In genomic region chr1:162590415-162590997, GRCm38 (mm10) we compare ENCODE assay signal across 23 mouse cellular contexts. TPM values are rescaled to one million over a fixed set of nuclear protein-coding genes. Genes with fewer than 3 reads are reported as not detected.
DNase-seq lines count a peak whose midpoint lies in the region; ATAC-seq and TF ChIP-seq lines count a peak whose summit lies in the region.
"Had no signal": no experiment of that assay in that cellular context is flagged by ENCODE, and none has a peak within 500 bp of the region (broad histone marks: within the 10 kb centered on the region; RNA-seq: fewer than 3 reads in every experiment).

No protein-coding gene starts in this region.

- H3K4me2 ChIP-seq in liver, postnatal 0 days (ENCODE audit: low read depth, low read length) = no peak overlapping the region
- H3K4me2 ChIP-seq in hindbrain, embryonic 13.5 days = no peak overlapping the region
- peak overlapping the region; percentile 19; the same call in 1 of the 2 replicates for H3K4me2 ChIP-seq in liver, embryonic 15.5 days
- H3K4me2 ChIP-seq: forebrain, embryonic 15.5 days had no signal

- 56% methylated on average over 8 of the region's 8 CpGs for WGBS in liver, postnatal 0 days (ENCODE audit: insufficient replicate concordance)
- WGBS in hindbrain, embryonic 13.5 days = 51% methylated on average over 8 of the region's 8 CpGs
- WGBS in liver, embryonic 15.5 days (ENCODE audit: insufficient replicate concordance) = 28% methylated on average over 8 of the region's 8 CpGs

- TF ChIP-seq EP300 in liver, postnatal 0 days (IDR thresholded peaks at IDR 0.05; ENCODE audit: low read depth) = no peak

- DNase-seq in liver (peak; percentile 44), MN1 (ENCODE audit: low spot score) (peak; percentile 31)
- DNase-seq in liver, postnatal 0 days = no peak
- no peak for DNase-seq in cerebellum, adult 11-12 months
- DNase-seq in retina, postnatal 1 day = no peak
- DNase-seq: adrenal gland, adult 2 months; cerebellum, postnatal 10 days; gastrocnemius, postnatal 25 days; kidney, adult 18-20 months; kidney, postnatal 25 days; layer of hippocampus, adult 9-11 months; left cerebral cortex, postnatal 4 days; lung, postnatal 10 days; thymus, postnatal 25 days had no signal

- H3K36me3 ChIP-seq in liver, postnatal 0 days (replicated peaks; ENCODE audit: insufficient read depth, low read length) = peaks cover 31% of the 10 kb centered on the region
- H3K36me3 ChIP-seq in hindbrain, embryonic 13.5 days = peaks cover 12% of the 10 kb centered on the region; the same call in 1 of the 2 replicates
- 0 out of 2 replicates have a peak, but pooled peaks cover 7% of the 10 kb centered on the region for H3K36me3 ChIP-seq in liver, embryonic 15.5 days (replicated peaks)

- TF ChIP-seq CTCF in liver, postnatal 0 days (IDR thresholded peaks at IDR 0.05; ENCODE audit: low read depth) = no peak

- H3K4me3 ChIP-seq in liver, postnatal 0 days (ENCODE audit: low read depth, low read length) = no peak overlapping the region
- no peak overlapping the region for H3K4me3 ChIP-seq in hindbrain, embryonic 13.5 days
- no peak overlapping the region for H3K4me3 ChIP-seq in liver, embryonic 15.5 days (replicated peaks)
- H3K4me3 ChIP-seq: forebrain, embryonic 15.5 days; heart, embryonic 10.5 days; left cerebral cortex, adult 2 months; myocyte had no signal

- no peaks in the 10 kb centered on the region for H3K9me3 ChIP-seq in liver, postnatal 0 days (ENCODE audit: low read length)
- no peaks in the 10 kb centered on the region for H3K9me3 ChIP-seq in hindbrain, embryonic 13.5 days
- H3K9me3 ChIP-seq in liver, embryonic 15.5 days (replicated peaks) = no peaks in the 10 kb centered on the region
- H3K9me3 ChIP-seq: forebrain, embryonic 15.5 days; heart, embryonic 10.5 days had no signal

- H3K27ac ChIP-seq in liver, postnatal 0 days (ENCODE audit: low read depth) = no peak overlapping the region
- no peak overlapping the region for H3K27ac ChIP-seq in hindbrain, embryonic 13.5 days
- H3K27ac ChIP-seq in liver, embryonic 15.5 days (replicated peaks) = no peak overlapping the region
- H3K27ac ChIP-seq: forebrain, embryonic 15.5 days; heart, embryonic 10.5 days; left cerebral cortex, adult 2 months had no signal

- no peak for ATAC-seq in liver, postnatal 0 days
- peak; percentile 75 for ATAC-seq in hindbrain, embryonic 13.5 days (ENCODE audit: low FRiP score)
- ATAC-seq in liver, embryonic 15.5 days (ENCODE audit: insufficient read depth) = peak; percentile 85
- ATAC-seq: forebrain, embryonic 15.5 days had no signal

- no peaks in the 10 kb centered on the region for H3K4me1 ChIP-seq in liver, postnatal 0 days (ENCODE audit: insufficient read depth)
- H3K4me1 ChIP-seq in hindbrain, embryonic 13.5 days (replicated peaks) = peaks cover 10% of the 10 kb centered on the region
- H3K4me1 ChIP-seq in liver, embryonic 15.5 days (replicated peaks) = peaks cover 7% of the 10 kb centered on the region

- H3K27me3 ChIP-seq in liver, postnatal 0 days (ENCODE audit: insufficient read depth, low read length) = no peaks in the 10 kb centered on the region
- no peaks in the 10 kb centered on the region for H3K27me3 ChIP-seq in hindbrain, embryonic 13.5 days
- no peaks in the 10 kb centered on the region for H3K27me3 ChIP-seq in liver, embryonic 15.5 days
- H3K27me3 ChIP-seq: forebrain, embryonic 15.5 days had no signal

- no peak overlapping the region for H3K9ac ChIP-seq in liver, postnatal 0 days (replicated peaks)
- H3K9ac ChIP-seq in hindbrain, embryonic 13.5 days = no peak overlapping the region
- H3K9ac ChIP-seq in liver, embryonic 15.5 days = no peak overlapping the region
- H3K9ac ChIP-seq: forebrain, embryonic 15.5 days had no signal

RNA-seq across cellular contexts. Expression of gene Vamp4, which starts 20.2 kb away (rescaled TPM):
- 14.9 and 15.7 TPM in 2 replicates for polyA plus RNA-seq in liver, postnatal 0 days (2015; fragmentation: Nextera tagmentation; extraction: Ambion mirVana)
- 76.0 and 77.9 TPM in 2 replicates for polyA plus RNA-seq in hindbrain, embryonic 13.5 days (2015; fragmentation: Nextera tagmentation; extraction: Ambion mirVana)
- 11.4 and 14.6 TPM in 2 replicates for polyA plus RNA-seq in liver, embryonic 15.5 days (2015; fragmentation: Nextera tagmentation; extraction: Ambion mirVana)

RNA-seq across cellular contexts. Expression of gene Mettl13, which starts 42.2 kb away (rescaled TPM):
- 5.9 and 7.2 TPM in 2 replicates for polyA plus RNA-seq in liver, postnatal 0 days (2015; fragmentation: Nextera tagmentation; extraction: Ambion mirVana)
- polyA plus RNA-seq in hindbrain, embryonic 13.5 days (2015; fragmentation: Nextera tagmentation; extraction: Ambion mirVana) = 18.3 and 19.1 TPM in 2 replicates
- 8.5 and 9.1 TPM in 2 replicates for polyA plus RNA-seq in liver, embryonic 15.5 days (2015; fragmentation: Nextera tagmentation; extraction: Ambion mirVana)

RNA-seq across cellular contexts. Expression of gene Myoc, which starts 48.4 kb away (rescaled TPM):
- not detected in 2 replicates for polyA plus RNA-seq in liver, postnatal 0 days (2015; fragmentation: Nextera tagmentation; extraction: Ambion mirVana)
- polyA plus RNA-seq in hindbrain, embryonic 13.5 days (2015; fragmentation: Nextera tagmentation; extraction: Ambion mirVana) = not detected in 2 replicates
- not detected in 2 replicates for polyA plus RNA-seq in liver, embryonic 15.5 days (2015; fragmentation: Nextera tagmentation; extraction: Ambion mirVana)
- polyA plus RNA-seq: C2C12; forebrain, embryonic 15.5 days; heart, embryonic 10.5 days; heart, postnatal 0 days; liver, adult 2 months; myocyte had no signal

Comparison
In these comparisons a context has a peak if more than half of its experiments do, and no peak if none do; other contexts are left out.
1. DNase-seq: peak in liver (single experiment) and MN1 (single experiment); none in liver, postnatal 0 days (single experiment), cerebellum, adult 11-12 months (single experiment) and retina, postnatal 1 day (single experiment).